Mouse (Mus musculus): Measurements from ENCODE around the gene Mbd3. TPM values are rescaled to one million over a fixed set of nuclear protein-coding genes. Genes with fewer than 3 reads are reported as not detected.

Mbd3 gene
- polyA plus RNA-seq, 1 experiment from 2014 or later: 174 TPM

DNA sequence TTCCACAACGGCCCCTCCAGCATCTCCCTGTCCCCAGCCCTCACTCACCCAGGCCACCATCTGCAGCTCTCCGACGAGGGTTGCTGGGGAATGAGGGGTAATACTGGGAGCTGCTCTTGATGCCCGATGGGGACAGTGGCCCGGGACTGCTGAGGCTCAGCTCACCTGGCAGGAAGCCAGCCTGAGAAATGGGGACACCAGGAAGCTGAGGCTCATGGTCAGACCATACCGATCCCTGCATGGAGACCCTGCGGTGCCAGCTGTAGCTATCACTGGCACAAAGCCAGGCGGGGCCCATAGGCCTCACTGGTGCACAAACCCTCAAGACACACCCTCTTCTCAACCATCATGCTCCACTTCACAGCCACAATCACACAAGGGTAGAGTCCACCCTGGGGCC, 20.1 kb upstream of the Mbd3 start:
- Histone ChIP-seq H3K36me3 (ENCODE audit: control insufficient read depth, insufficient read depth, low read length) (peaks cover 44% of the 10 kb centered on the region), H3K4me3 (ENCODE audit: low read depth, low read length) (no peak overlapping the region), H3K9ac (ENCODE audit: low read depth, low read length) (no peak overlapping the region), H3K4me2 (ENCODE audit: low read length) (no peak overlapping the region), H3K4me1 (ENCODE audit: control insufficient read depth, insufficient read depth, low read length) (peaks cover 5% of the 10 kb centered on the region; the same call in 1 of the 2 replicates), H3K9me3 (replicated peaks; ENCODE audit: control insufficient read depth, low read length, poor library complexity, severe bottlenecking) (no peaks in the 10 kb centered on the region), H3K27ac (ENCODE audit: low read length) (no peak overlapping the region), H3K27me3 (ENCODE audit: control insufficient read depth, insufficient read depth, low read depth, low read length) (no peaks in the 10 kb centered on the region)
- ATAC-seq: no peak
- WGBS: 68% methylated on average over 8 of the region's 8 CpGs

DNA sequence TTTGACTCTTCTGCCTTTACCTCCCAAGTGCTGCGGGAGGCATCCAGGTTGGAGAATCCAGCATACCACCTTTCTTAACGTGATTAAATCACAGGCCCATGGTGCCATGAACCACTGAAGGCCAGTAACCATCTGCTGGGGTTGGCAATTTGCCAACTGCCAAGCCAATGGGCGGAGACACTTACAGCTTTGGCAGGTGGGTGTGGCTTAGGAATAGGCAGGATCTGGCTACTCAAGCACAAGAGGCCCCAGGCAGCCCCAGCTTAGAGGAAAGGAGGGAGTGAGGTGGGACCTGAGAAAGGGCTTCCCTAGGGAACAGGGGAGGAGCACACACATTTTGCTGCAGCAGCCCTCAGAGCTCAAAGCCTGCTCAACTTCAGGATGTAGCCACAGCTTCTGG, 19.0 kb upstream of the Mbd3 start:
- Histone ChIP-seq H3K36me3 (ENCODE audit: control insufficient read depth, insufficient read depth, low read length) (peaks cover 49% of the 10 kb centered on the region), H3K9me3 (replicated peaks; ENCODE audit: control insufficient read depth, low read length, poor library complexity, severe bottlenecking) (no peaks in the 10 kb centered on the region), H3K4me3 (ENCODE audit: low read depth, low read length) (no peak overlapping the region), H3K27me3 (ENCODE audit: control insufficient read depth, insufficient read depth, low read depth, low read length) (no peaks in the 10 kb centered on the region), H3K9ac (ENCODE audit: low read depth, low read length) (no peak overlapping the region), H3K27ac (ENCODE audit: low read length) (no peak overlapping the region), H3K4me2 (ENCODE audit: low read length) (no peak overlapping the region), H3K4me1 (ENCODE audit: control insufficient read depth, insufficient read depth, low read length) (peaks cover 5% of the 10 kb centered on the region; the same call in 1 of the 2 replicates)
- WGBS: 39% methylated on average over 3 of the region's 3 CpGs
- no peak for ATAC-seq

DNA sequence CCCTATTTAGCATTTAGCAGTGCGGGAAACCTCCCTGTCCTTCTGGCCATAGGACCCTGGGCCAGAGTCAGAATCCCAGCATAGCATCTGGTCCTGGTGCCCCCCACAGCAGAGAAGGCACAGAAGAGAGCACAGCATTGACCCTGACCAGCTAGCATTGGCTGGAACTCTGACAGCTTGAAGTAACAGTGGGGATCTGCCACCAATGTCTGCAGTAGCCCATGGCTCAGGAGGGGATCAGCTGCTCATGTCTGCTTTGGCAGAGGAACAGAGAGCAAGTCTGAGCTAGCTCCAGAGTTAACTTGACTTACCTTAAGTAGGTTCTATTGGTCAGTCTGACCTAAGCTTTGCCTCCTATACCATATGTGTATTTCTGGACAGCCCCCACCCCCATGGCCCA, 18.5 kb upstream of the Mbd3 start:
- Histone ChIP-seq H3K36me3 (ENCODE audit: control insufficient read depth, insufficient read depth, low read length) (peaks cover 53% of the 10 kb centered on the region), H3K27me3 (ENCODE audit: control insufficient read depth, insufficient read depth, low read depth, low read length) (no peaks in the 10 kb centered on the region), H3K4me3 (ENCODE audit: low read depth, low read length) (no peak overlapping the region), H3K9ac (ENCODE audit: low read depth, low read length) (no peak overlapping the region), H3K4me1 (ENCODE audit: control insufficient read depth, insufficient read depth, low read length) (peaks cover 5% of the 10 kb centered on the region; the same call in 1 of the 2 replicates), H3K9me3 (replicated peaks; ENCODE audit: control insufficient read depth, low read length, poor library complexity, severe bottlenecking) (no peaks in the 10 kb centered on the region), H3K4me2 (ENCODE audit: low read length) (no peak overlapping the region), H3K27ac (ENCODE audit: low read length) (no peak overlapping the region)
- WGBS: 94% methylated on average over 1 of the region's 1 CpGs
- ATAC-seq: no peak

DNA sequence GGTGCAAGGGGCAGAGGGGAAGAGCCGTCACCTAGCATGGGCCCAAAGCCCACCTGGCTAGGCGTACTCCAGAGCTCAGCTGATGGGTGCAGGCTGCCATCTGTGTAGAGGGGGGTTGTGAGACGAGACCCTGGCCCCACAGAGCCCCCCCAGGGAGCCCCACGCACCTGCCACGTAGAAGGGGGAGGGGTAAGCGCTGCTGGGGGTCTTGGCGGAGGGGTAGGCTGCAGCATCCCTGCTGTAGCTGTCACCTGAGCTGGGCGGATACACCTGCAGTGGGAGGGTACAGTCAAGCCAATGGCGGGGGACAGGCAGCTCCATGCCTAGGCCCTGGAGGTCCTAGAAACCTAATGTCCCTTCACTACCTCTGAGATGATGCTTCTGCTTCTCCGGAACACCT, 18.0 kb upstream of the Mbd3 start:
- H3K9ac ChIP-seq (ENCODE audit: low read depth, low read length): no peak overlapping the region
- no peak overlapping the region for H3K4me3 ChIP-seq (ENCODE audit: low read depth, low read length)
- peaks cover 57% of the 10 kb centered on the region for H3K36me3 ChIP-seq (ENCODE audit: control insufficient read depth, insufficient read depth, low read length)
- no peak for ATAC-seq
- no peaks in the 10 kb centered on the region for H3K27me3 ChIP-seq (ENCODE audit: control insufficient read depth, insufficient read depth, low read depth, low read length)
- no peak overlapping the region for H3K4me2 ChIP-seq (ENCODE audit: low read length)
- H3K27ac ChIP-seq (ENCODE audit: low read length): no peak overlapping the region
- WGBS: 88% methylated on average over 10 of the region's 10 CpGs
- H3K4me1 ChIP-seq (ENCODE audit: control insufficient read depth, insufficient read depth, low read length): peaks cover 5% of the 10 kb centered on the region; the same call in 1 of the 2 replicates
- H3K9me3 ChIP-seq (replicated peaks; ENCODE audit: control insufficient read depth, low read length, poor library complexity, severe bottlenecking): no peaks in the 10 kb centered on the region

DNA sequence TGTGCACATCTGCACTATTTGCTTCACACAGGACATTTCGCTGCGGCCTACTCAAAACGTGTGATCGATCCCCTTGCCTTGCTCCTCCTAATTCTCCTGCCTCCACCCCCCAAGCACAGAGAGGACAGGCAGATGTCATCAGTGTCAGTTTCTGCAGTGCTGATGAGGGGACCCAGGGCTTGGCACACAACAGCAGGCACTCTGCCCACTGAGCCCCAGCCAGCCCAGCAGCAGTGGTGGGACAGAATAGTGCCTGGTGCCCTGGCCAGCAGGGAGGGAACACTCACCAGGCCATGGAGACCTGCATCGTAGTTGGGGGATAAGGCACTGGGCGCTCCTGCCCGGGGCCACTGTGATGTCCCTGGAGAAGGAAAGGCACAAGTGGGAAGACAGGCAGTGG, 16.2 kb upstream of the Mbd3 start:
- Histone ChIP-seq H3K4me2 (ENCODE audit: low read length) (no peak overlapping the region), H3K9ac (ENCODE audit: low read depth, low read length) (no peak overlapping the region), H3K27ac (ENCODE audit: low read length) (no peak overlapping the region), H3K36me3 (ENCODE audit: control insufficient read depth, insufficient read depth, low read length) (peaks cover 67% of the 10 kb centered on the region), H3K4me3 (ENCODE audit: low read depth, low read length) (no peak overlapping the region), H3K9me3 (replicated peaks; ENCODE audit: control insufficient read depth, low read length, poor library complexity, severe bottlenecking) (no peaks in the 10 kb centered on the region), H3K4me1 (ENCODE audit: control insufficient read depth, insufficient read depth, low read length) (peaks cover 5% of the 10 kb centered on the region; the same call in 1 of the 2 replicates), H3K27me3 (ENCODE audit: control insufficient read depth, insufficient read depth, low read depth, low read length) (no peaks in the 10 kb centered on the region)
- no peak for ATAC-seq
- 94% methylated on average over 7 of the region's 7 CpGs for WGBS

DNA sequence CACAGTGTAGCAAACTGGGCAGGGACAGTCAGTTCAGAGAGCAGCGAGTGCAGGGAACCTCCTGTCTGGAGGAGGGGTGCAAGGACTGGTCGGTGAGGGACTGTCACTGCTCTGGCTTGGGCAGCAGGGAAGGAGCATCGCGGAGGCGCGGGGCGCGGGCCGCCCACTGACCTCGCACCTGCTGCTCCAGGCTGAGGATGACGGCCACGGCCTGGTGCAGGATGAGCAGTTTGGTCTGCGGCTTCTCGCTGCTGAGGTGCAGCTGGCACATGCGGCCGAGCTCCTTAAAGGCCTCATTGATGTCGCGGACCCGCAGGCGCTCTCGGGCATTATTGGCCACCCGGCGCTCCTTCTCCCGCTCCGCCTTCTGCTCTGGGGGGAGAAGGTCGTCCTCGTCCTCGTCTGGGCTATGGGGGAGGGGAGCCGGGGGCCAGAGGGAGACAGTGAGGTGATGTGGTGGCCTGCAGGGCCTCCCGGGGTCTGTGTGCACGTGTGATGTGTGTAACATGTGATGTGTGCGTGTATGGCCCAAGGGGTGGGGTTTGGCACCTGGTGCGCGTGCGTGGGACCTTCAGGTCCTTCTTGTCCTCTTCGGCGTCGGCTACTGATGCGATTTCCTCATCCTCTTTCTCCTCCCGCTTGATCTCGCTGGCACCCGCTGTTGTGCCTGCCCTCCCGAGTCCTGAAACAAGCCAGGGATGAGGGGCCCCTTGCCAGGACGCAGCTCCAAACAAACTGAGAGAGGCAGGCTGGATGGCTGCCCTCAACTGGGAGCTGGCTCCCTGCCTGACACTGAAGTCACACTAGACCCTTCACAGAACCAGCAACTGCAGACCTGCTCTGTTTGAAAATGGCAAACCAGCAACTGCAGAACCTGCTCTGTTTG, 13.5 kb upstream of the Mbd3 start:
- Histone ChIP-seq H3K4me3 (ENCODE audit: low read depth, low read length) (no peak overlapping the region), H3K9ac (ENCODE audit: low read depth, low read length) (no peak overlapping the region), H3K27ac (ENCODE audit: low read length) (peak overlapping the region; percentile 48; the same call in 1 of the 2 replicates), H3K36me3 (ENCODE audit: control insufficient read depth, insufficient read depth, low read length) (peaks cover 68% of the 10 kb centered on the region), H3K4me2 (ENCODE audit: low read length) (no peak overlapping the region), H3K4me1 (ENCODE audit: control insufficient read depth, insufficient read depth, low read length) (no peaks in the 10 kb centered on the region), H3K9me3 (replicated peaks; ENCODE audit: control insufficient read depth, low read length, poor library complexity, severe bottlenecking) (no peaks in the 10 kb centered on the region), H3K27me3 (ENCODE audit: control insufficient read depth, insufficient read depth, low read depth, low read length) (no peaks in the 10 kb centered on the region)
- 0 out of 2 replicates have a peak, but pooled peaks have one; percentile 6 for ATAC-seq
- 78% methylated on average over 43 of the region's 44 CpGs for WGBS

DNA sequence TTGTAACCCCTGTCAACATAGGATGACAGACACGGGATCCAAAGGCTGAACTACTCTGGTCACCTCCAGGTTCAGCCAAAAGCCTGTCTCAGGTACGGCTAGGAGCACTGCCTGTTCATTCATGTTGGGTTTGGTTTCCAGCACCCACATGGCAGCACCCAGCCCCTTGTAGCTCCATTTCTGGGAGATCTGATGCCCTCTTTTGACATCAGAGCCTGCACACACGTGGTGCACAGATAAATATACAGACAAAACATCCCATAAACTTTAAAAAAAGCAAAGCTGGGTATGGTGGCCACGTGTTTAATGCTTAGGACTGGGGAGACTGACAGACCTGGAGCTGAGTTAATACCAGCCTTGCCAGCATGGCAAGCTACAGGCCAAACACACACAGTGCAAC, 8.6 kb upstream of the Mbd3 start:
- Histone ChIP-seq H3K36me3 (ENCODE audit: control insufficient read depth, insufficient read depth, low read length) (peaks cover 37% of the 10 kb centered on the region), H3K4me3 (ENCODE audit: low read depth, low read length) (no peak overlapping the region), H3K27ac (ENCODE audit: low read length) (no peak overlapping the region), H3K9me3 (replicated peaks; ENCODE audit: control insufficient read depth, low read length, poor library complexity, severe bottlenecking) (no peaks in the 10 kb centered on the region), H3K4me2 (ENCODE audit: low read length) (no peak overlapping the region), H3K9ac (ENCODE audit: low read depth, low read length) (no peak overlapping the region), H3K4me1 (ENCODE audit: control insufficient read depth, insufficient read depth, low read length) (peaks cover 23% of the 10 kb centered on the region), H3K27me3 (ENCODE audit: control insufficient read depth, insufficient read depth, low read depth, low read length) (no peaks in the 10 kb centered on the region)
- WGBS: 51% methylated on average over 4 of the region's 4 CpGs
- no peak for ATAC-seq

DNA sequence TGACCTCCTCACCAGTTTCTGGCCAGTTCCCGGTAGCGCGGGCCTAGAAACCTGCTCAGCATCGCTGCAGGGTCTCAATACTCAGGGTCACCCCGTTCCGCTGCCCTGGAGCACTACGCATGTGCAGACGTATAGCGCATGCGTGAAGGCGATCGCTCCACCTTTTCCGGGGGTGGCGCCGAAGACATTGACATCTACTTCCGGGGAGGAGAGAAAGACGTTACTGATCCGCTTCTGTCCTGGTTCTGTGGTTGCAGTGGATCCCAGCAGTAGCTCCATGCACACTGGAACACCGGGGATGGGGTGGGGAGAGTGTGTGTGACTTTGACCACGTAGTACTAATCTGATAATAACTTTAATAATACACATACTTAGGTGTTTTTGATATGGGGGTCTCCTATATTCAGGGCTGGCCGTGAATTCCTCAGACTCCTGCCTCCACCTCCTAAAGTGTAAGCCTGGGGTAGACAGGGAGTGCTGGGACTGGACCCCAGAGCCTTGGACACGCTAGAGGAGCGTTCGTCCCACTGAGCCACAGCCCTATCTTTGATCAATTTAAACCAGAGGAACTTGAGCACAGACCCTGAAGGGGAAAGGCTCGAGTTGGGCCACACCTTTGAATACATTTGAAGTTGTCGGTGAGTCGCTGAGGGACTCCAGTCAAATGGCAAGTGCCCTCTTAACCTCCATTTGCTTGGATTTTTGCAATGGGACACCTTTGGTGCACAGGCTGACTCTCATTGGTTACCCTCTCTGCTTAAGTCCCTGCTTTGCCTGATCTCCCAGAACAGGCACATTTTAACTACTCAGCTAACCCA, 7.5 kb upstream of the Mbd3 start, which contains the start of gene Uqcr11:
Uqcr11 (minus strand) TSS at position 147 of the 818 bp plus-strand sequence.
- WGBS: 2% methylated on average over 27 of the region's 27 CpGs
- Histone ChIP-seq H3K4me1 (ENCODE audit: control insufficient read depth, insufficient read depth, low read length) (peaks cover 23% of the 10 kb centered on the region), H3K27ac (ENCODE audit: low read length) (peak within 1 kb of the TSS; percentile 79), H3K4me2 (ENCODE audit: low read length) (peak within 1 kb of the TSS; percentile 98), H3K9ac (ENCODE audit: low read depth, low read length) (peak within 1 kb of the TSS; percentile 87), H3K27me3 (ENCODE audit: control insufficient read depth, insufficient read depth, low read depth, low read length) (no peaks in the 10 kb centered on the region), H3K36me3 (ENCODE audit: control insufficient read depth, insufficient read depth, low read length) (peaks cover 36% of the 10 kb centered on the region), H3K4me3 (ENCODE audit: low read depth, low read length) (peak within 1 kb of the TSS; percentile 90), H3K9me3 (replicated peaks; ENCODE audit: control insufficient read depth, low read length, poor library complexity, severe bottlenecking) (no peaks in the 10 kb centered on the region)
- ATAC-seq: peak; percentile 83
